Mouse (Mus musculus) liver, embryonic 14.5 days (tissue): ENCODE data around the gene Coasy.
"Not testable (repeated sequence)": the region's sequence is repeated elsewhere in the genome, so short reads cannot be mapped to it uniquely, and the experiment has no call there.

ENCODE experiments used
- CTCF ChIP-seq: IDR thresholded peaks from 2 replicates; pipeline ENCODE4 v1.5.1; 2016; ENCODE audit warnings: antibody characterized with exemption, low read depth, control low read depth
- EP300 ChIP-seq: IDR thresholded peaks from 2 replicates; pipeline ENCODE4 v1.6.1; 2016; ENCODE audit warnings: antibody characterized with exemption, low read depth

DNA sequence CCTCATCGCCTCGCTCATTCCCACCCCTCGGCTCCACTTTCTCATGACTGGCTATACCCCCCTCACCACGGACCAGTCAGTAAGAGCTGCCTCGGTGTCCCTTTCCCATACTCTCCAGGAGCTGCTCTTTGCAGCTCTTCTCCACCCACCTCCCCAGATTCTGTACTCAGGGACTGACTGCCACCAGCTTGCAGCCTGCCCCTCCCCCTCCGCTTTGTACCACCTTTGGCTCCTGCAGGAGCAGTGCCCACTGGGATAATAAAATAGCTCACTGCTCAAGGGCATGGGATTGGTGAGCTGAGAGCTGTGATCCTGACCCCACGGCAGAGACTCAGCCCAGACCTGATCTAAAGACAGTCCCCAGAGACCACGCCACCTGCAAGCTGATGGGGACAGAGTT is 42.1 kb downstream of the Coasy start:
- not testable (repeated sequence) for TF ChIP-seq EP300, CTCF
